Mouse (Mus musculus) heart, embryonic 12.5 days (tissue): ENCODE measurements at regions not wholly inside any gene's neighbourhood (a gene's known extent, or its start where the extent isn't known, plus 50 kb on each side); places are given as distances from the start of the nearest gene placed in this dataset.

Experiments
- ATAC-seq: fragments of 200-750 bp; cut with Nextera tagmentation; 2 replicates; pipeline ENCODE4 v1.8.0; 2017; ENCODE audit warnings: moderate TSS enrichment, moderate library complexity; ENCODE audit not compliant: insufficient number of reproducible peaks, low FRiP score
- H3K27ac ChIP-seq: fragments of 300-500 bp; sonication (generic); 2 replicates; pipeline ENCODE4 v1.5.1; 2016; ENCODE audit warnings: mild to moderate bottlenecking, moderate library complexity; ENCODE audit not compliant: poor library complexity, severe bottlenecking
- H3K27me3 ChIP-seq: fragments of 300-500 bp; sonication (generic); replicated peaks from 2 replicates; pipeline ENCODE4 v1.6.1; 2016; ENCODE audit warnings: mild to moderate bottlenecking, moderate library complexity
- H3K36me3 ChIP-seq: fragments of 300-500 bp; sonication (generic); 2 replicates; pipeline ENCODE4 v1.6.1; 2016; ENCODE audit warnings: mild to moderate bottlenecking, moderate library complexity
- H3K4me1 ChIP-seq: fragments of 300-500 bp; sonication (generic); replicated peaks from 2 replicates; pipeline ENCODE4 v1.6.1; 2016; ENCODE audit warnings: mild to moderate bottlenecking
- H3K4me2 ChIP-seq: fragments of 300-500 bp; sonication (generic); 2 replicates; pipeline ENCODE4 v1.6.1; 2016; ENCODE audit warnings: mild to moderate bottlenecking, moderate library complexity
- H3K4me3 ChIP-seq: fragments of 300-500 bp; sonication (generic); 2 replicates; pipeline ENCODE4 v1.5.1; 2016; ENCODE audit warnings: mild to moderate bottlenecking
- H3K9ac ChIP-seq: fragments of 300-500 bp; sonication (generic); 2 replicates; pipeline ENCODE4 v1.6.1; 2016; ENCODE audit warnings: mild to moderate bottlenecking, moderate library complexity
- H3K9me3 ChIP-seq: fragments of 300-500 bp; sonication (generic); replicated peaks from 2 replicates; pipeline ENCODE4 v1.6.1; 2016; ENCODE audit warnings: mild to moderate bottlenecking, moderate library complexity
- WGBS: fragments of 180-500 bp; shearing (Covaris S2); methylation state at CpG from one replicate; pipeline ENCODE4 v1.1.7; 2016; 5-methylcytosine and 5-hydroxymethylcytosine counted together

DNA sequence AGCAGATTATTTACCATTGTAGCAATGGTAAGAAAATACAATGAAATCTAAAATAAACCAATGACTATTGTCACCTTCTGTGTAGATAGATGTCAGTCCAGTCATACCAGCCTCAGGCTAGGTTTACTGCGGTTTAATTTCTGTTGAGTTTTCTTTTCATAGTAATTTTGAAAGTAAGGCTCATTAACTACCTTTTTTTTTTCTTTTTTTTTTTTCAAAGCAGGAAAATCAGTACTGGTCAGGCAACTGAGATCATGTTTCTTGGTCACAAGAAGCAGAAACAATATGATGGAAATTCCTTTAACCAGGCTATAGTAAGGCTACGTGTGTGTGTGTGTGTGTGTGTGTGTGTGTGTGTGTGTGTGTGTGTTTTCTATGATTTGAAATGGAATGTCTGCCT, 622.0 kb downstream of the Nfib start:
- Histone ChIP-seq H3K4me2 (no peak overlapping the region), H3K9me3 (no peaks in the 10 kb centered on the region; the same call in 1 of the 2 replicates), H3K27me3 (no peaks in the 10 kb centered on the region), H3K27ac (no peak overlapping the region), H3K4me1 (no peaks in the 10 kb centered on the region), H3K4me3 (no peak overlapping the region), H3K36me3 (no peaks in the 10 kb centered on the region), H3K9ac (no peak overlapping the region)
- 87% methylated on average over 2 of the region's 2 CpGs for WGBS
- no peak for ATAC-seq

DNA sequence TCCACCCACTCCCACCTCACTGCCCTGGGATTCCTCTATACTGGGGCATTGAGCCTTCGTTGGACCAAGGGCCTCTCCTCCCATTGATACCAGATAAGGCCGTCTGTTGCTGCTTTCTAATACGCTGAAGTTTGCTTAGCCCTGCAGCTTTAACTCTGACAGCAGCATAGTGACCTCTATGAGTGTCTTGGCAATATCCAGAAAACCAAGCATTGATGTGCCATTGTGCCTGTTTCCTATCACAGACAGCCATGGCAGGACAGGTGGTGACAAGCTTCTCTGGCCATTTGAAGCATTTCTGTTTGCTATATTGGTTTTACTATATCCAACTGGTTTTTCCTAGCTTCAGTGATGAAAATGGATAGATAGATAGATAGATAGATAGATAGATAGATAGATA, 625.4 kb upstream of the Mpdz start:
- Histone ChIP-seq H3K9ac (no peak overlapping the region), H3K9me3 (no peaks in the 10 kb centered on the region), H3K4me1 (peaks cover 29% of the 10 kb centered on the region), H3K27ac (peak overlapping the region; percentile 83), H3K4me2 (peak overlapping the region; percentile 24; the same call in 1 of the 2 replicates), H3K27me3 (no peaks in the 10 kb centered on the region), H3K36me3 (no peaks in the 10 kb centered on the region), H3K4me3 (no peak overlapping the region)
- 3% methylated on average over 3 of the region's 3 CpGs for WGBS
- ATAC-seq, result no peak

DNA sequence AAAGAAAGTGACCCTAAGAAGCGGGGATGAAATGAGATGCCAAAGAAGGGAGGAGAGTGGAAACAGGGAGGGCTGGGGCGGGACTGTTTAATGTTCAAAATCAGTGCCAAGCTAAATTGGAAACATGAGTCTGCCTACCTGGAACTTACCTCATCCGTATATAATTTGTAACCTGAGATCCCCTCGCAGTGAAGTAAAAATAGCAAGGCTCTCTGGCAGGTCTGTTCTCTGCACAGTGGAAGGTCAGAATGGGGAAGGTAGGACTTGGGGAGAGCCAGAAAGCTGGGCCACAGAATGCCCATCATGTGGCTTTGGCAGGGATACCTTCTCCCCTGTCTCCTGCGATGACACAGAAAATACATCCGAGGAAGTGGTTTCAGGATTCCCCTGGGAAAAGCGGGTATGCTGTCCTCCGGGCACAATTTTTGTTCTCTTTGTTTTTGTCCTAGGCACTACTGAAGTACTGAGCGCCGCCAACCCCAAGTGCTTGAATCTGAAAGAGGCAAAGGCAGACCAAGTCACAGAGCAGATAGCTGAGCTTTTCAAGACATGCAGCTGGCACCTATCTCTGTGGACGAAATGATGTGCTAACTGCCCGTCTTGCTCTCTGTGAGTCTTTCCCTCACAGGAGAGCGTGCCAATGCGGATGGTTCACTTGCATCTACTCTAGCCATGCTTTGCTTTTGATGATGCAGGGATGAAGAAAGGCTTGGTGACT, 623.2 kb upstream of the Mpdz start:
- 42% methylated on average over 14 of the region's 14 CpGs for whole genome bisulfite sequencing
- Histone ChIP-seq H3K36me3 (no peaks in the 10 kb centered on the region), H3K4me1 (peaks cover 35% of the 10 kb centered on the region), H3K4me3 (peak overlapping the region; percentile 23), H3K27ac (peak overlapping the region; percentile 90), H3K9me3 (no peaks in the 10 kb centered on the region), H3K4me2 (peak overlapping the region; percentile 54), H3K9ac (peak overlapping the region; percentile 55; the same call in 1 of the 2 replicates), H3K27me3 (no peaks in the 10 kb centered on the region)
- ATAC-seq, result peak; percentile 62; the same call in 1 of the 2 replicates

DNA sequence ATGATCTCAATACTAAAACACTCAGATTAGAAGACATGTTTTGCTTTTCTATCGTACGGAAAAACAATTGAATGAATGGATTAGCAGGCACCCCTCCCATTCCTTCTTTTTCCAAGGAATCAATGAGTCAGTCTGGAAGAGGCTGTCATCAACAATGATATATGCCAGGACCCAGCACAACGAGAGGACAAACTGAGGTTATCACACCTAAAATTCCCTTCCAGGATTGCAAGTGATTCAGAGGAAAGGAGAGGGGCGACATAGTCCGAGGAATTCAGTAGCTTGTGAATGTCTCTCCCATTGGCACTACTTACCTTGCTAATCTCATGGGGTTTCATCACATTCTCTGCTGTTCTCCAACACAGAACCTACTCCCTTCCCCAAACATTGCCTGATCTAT, 620.1 kb upstream of the Mpdz start:
- Histone ChIP-seq H3K27ac (no peak overlapping the region; the same call in 1 of the 2 replicates), H3K9me3 (no peaks in the 10 kb centered on the region), H3K36me3 (no peaks in the 10 kb centered on the region), H3K4me2 (no peak overlapping the region), H3K27me3 (no peaks in the 10 kb centered on the region), H3K4me3 (no peak overlapping the region), H3K9ac (no peak overlapping the region), H3K4me1 (peaks cover 28% of the 10 kb centered on the region)
- WGBS, result 13% methylated on average over 5 of the region's 5 CpGs
- ATAC-seq, result peak; percentile 64

- H3K4me3 ChIP-seq, result no peak overlapping the region
- H3K36me3 ChIP-seq, result no peaks in the 10 kb centered on the region
- H3K9ac ChIP-seq, result no peak overlapping the region
- H3K4me1 ChIP-seq, result no peaks in the 10 kb centered on the region
- H3K27me3 ChIP-seq, result no peaks in the 10 kb centered on the region
- H3K9me3 ChIP-seq, result no peaks in the 10 kb centered on the region
- 82% methylated on average over 1 of the region's 1 CpGs for WGBS
- no peak overlapping the region for H3K27ac ChIP-seq
- H3K4me2 ChIP-seq, result no peak overlapping the region
- ATAC-seq, result no peak
These were observed 614.1 kb upstream of the Mpdz start for GRCm38 (mm10) chr4:82056671-82057070.

DNA sequence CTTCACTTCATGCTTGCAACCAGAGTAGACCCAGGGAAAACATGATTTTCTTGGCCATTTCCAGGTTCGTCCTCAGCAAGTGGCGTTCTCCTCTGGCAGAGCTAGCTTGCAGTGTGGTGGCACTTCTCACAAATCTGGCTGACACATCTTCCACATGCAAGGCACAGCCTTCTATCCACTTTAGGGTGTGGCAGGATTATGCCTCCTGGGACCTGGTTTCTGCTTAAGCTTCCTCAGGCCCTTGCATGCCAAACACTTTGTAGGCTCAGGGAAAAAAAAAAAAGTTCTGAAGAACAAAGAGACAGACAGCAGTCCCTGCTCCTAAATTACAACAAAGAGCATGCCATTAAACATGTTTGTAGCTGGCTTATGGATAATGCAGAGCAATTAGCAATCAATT, 605.6 kb upstream of the Mpdz start:
- no peak for ATAC-seq
- H3K36me3 ChIP-seq, result no peaks in the 10 kb centered on the region
- WGBS, result 83% methylated on average over 2 of the region's 2 CpGs

GRCm38 (mm10) chr4:82037473-82037872, 594.9 kb upstream of the Mpdz start:
- WGBS, result 81% methylated on average over 1 of the region's 1 CpGs
- H3K4me3 ChIP-seq, result no peak overlapping the region
- peaks cover 10% of the 10 kb centered on the region for H3K4me1 ChIP-seq
- H3K9me3 ChIP-seq, result no peaks in the 10 kb centered on the region
- ATAC-seq, result no peak
- H3K9ac ChIP-seq, result no peak overlapping the region
- H3K27ac ChIP-seq, result no peak overlapping the region
- H3K36me3 ChIP-seq, result no peaks in the 10 kb centered on the region
- no peak overlapping the region for H3K4me2 ChIP-seq
- no peaks in the 10 kb centered on the region for H3K27me3 ChIP-seq

More for the DNA sequence above, 605.6 kb upstream of the Mpdz start:
- H3K27ac ChIP-seq, result no peak overlapping the region
- no peak overlapping the region for H3K9ac ChIP-seq
- H3K4me3 ChIP-seq, result no peak overlapping the region
- no peaks in the 10 kb centered on the region for H3K9me3 ChIP-seq
- H3K4me2 ChIP-seq, result no peak overlapping the region
- no peaks in the 10 kb centered on the region for H3K4me1 ChIP-seq
- H3K27me3 ChIP-seq, result no peaks in the 10 kb centered on the region

GRCm38 (mm10) chr4:82035074-82035703, 592.6 kb upstream of the Mpdz start:
- 39% methylated on average over 3 of the region's 3 CpGs for WGBS
- H3K9ac ChIP-seq, result no peak overlapping the region
- peaks cover 10% of the 10 kb centered on the region for H3K4me1 ChIP-seq
- no peak overlapping the region; the same call in 1 of the 2 replicates for H3K27ac ChIP-seq
- no peaks in the 10 kb centered on the region for H3K9me3 ChIP-seq
- no peak overlapping the region for H3K4me2 ChIP-seq
- H3K4me3 ChIP-seq, result no peak overlapping the region
- H3K27me3 ChIP-seq, result no peaks in the 10 kb centered on the region
- no peaks in the 10 kb centered on the region for H3K36me3 ChIP-seq
- ATAC-seq, result no peak

DNA sequence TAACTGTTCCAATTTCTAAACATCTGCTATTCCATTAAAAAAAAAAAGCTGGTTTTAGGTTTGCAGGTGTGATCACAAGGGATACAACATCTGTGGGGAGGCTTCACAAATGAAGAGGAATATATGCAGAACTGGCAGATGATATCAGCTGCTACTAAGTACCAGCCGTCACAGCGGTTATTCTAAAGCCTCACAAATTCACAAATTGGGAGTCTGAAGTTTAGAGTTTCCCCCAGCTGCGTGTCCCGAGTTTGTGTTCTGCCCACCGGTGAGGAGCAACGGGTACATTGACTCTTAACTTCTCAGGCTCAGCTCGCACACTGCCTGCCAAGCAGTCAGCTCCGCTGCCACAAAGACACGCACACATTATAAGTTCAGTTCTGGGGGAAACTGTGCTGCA, 586.6 kb upstream of the Mpdz start:
- Histone ChIP-seq H3K4me3 (no peak overlapping the region), H3K4me2 (no peak overlapping the region), H3K4me1 (peaks cover 25% of the 10 kb centered on the region), H3K36me3 (no peaks in the 10 kb centered on the region), H3K9ac (no peak overlapping the region), H3K9me3 (no peaks in the 10 kb centered on the region), H3K27ac (no peak overlapping the region), H3K27me3 (no peaks in the 10 kb centered on the region)
- 84% methylated on average over 9 of the region's 9 CpGs for WGBS
- ATAC-seq, result no peak

DNA sequence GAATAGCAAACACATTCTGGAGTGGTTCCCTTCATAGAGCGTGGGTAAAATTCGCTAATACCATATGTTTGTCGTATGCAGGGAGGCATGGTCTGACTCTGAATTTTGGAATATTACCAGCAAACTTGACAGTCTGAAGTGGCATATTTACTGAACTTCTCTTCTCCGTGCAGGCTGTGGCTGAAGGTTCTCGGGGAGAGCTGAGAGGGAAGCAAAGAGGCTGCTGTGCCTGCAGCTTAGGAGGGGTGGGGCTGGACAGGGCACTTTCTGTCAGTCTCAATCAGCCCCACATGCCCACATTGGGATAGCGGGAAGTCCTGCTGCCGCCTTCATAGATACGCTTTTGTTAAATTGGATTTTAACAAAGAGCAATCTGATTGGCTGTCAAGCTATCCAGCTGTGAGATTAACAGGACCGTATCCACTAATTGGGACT, 584.8 kb upstream of the Mpdz start:
- Histone ChIP-seq H3K4me3 (no peak overlapping the region), H3K27ac (no peak overlapping the region), H3K4me1 (peaks cover 28% of the 10 kb centered on the region), H3K27me3 (no peaks in the 10 kb centered on the region), H3K36me3 (no peaks in the 10 kb centered on the region), H3K4me2 (no peak overlapping the region), H3K9me3 (no peaks in the 10 kb centered on the region), H3K9ac (no peak overlapping the region)
- ATAC-seq, result no peak
- WGBS, result 51% methylated on average over 9 of the region's 9 CpGs

DNA sequence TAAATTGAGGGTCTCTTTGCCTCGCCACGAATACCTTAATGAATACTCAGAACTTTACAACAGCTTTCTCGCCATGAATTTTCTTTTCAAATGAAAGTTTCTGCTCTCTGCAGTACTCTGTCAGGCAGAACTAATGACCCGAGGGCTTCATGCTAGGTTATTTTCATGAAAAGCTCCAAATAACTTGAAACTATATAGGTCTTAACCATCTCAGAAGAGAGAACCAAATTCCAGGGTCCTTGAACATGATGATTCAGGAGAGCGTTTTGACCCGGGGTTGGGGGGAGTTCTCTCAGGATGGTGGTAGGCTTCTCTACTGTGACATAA, 558.8 kb upstream of the Mpdz start:
- no peaks in the 10 kb centered on the region for H3K36me3 ChIP-seq
- H3K27me3 ChIP-seq, result no peaks in the 10 kb centered on the region
- no peak overlapping the region for H3K9ac ChIP-seq
- H3K4me3 ChIP-seq, result no peak overlapping the region
- WGBS, result 86% methylated on average over 6 of the region's 6 CpGs
- H3K9me3 ChIP-seq, result 0 out of 2 replicates have a peak, but pooled peaks cover 3% of the 10 kb centered on the region
- ATAC-seq, result no peak
- H3K27ac ChIP-seq, result no peak overlapping the region
- peaks cover 24% of the 10 kb centered on the region for H3K4me1 ChIP-seq
- no peak overlapping the region for H3K4me2 ChIP-seq
